Mouse (Mus musculus) midbrain, postnatal 0 days (tissue): Measurements from ENCODE around the gene Ier3. TPM values are rescaled to one million over a fixed set of nuclear protein-coding genes. Genes with fewer than 3 reads are reported as not detected.
A peak's percentile ranks its signal among the peaks of the same experiment; 100 is the strongest.

ENCODE experiments used
- ATAC-seq: fragments of 200-750 bp; cut with Nextera tagmentation; 2 replicates; pipeline ENCODE4 v1.8.0; 2017; ENCODE audit warnings: moderate number of reproducible peaks, mild to moderate bottlenecking, moderate TSS enrichment, moderate library complexity; ENCODE audit not compliant: low FRiP score
- DNase-seq: peaks from one replicate; pipeline ENCODE4 v3.0.0-alpha.2; 2015; ENCODE audit warnings: low spot score
- H3K27ac ChIP-seq: fragments of 300-500 bp; sonication (generic); 2 replicates; pipeline ENCODE4 v1.5.1; 2014; ENCODE audit warnings: low read depth, mild to moderate bottlenecking, low read length, mixed read lengths
- H3K27me3 ChIP-seq: fragments of 300-500 bp; sonication (generic); 2 replicates; pipeline ENCODE4 v1.6.1; 2014; ENCODE audit warnings: low read length, control low read depth, mixed read lengths; ENCODE audit not compliant: insufficient read depth
- H3K36me3 ChIP-seq: fragments of 300-500 bp; sonication (generic); 2 replicates; pipeline ENCODE4 v1.6.1; 2014; ENCODE audit warnings: low read length, control low read depth, mixed read lengths; ENCODE audit not compliant: insufficient read depth
- H3K4me1 ChIP-seq: fragments of 300-500 bp; sonication (generic); 2 replicates; pipeline ENCODE4 v1.6.1; 2014; ENCODE audit warnings: mild to moderate bottlenecking, control low read depth, antibody characterized with exemption, low read length, mixed read lengths; ENCODE audit not compliant: insufficient read depth
- H3K4me2 ChIP-seq: fragments of 300-500 bp; sonication (generic); 2 replicates; pipeline ENCODE4 v1.6.1; 2014; ENCODE audit warnings: low read depth, mild to moderate bottlenecking, low read length, mixed read lengths; ENCODE audit not compliant: poor library complexity, severe bottlenecking
- H3K4me3 ChIP-seq: fragments of 300-500 bp; sonication (generic); 2 replicates; pipeline ENCODE4 v1.5.1; 2014; ENCODE audit warnings: low read depth, mild to moderate bottlenecking, low read length, moderate library complexity
- H3K9ac ChIP-seq: fragments of 300-500 bp; sonication (generic); replicated peaks from 2 replicates; pipeline ENCODE4 v1.6.1; 2014; ENCODE audit warnings: mild to moderate bottlenecking, low read length, moderate library complexity, mixed read lengths; ENCODE audit not compliant: poor library complexity, severe bottlenecking
- H3K9me3 ChIP-seq: fragments of 300-500 bp; sonication (generic); 2 replicates; pipeline ENCODE4 v1.6.1; 2016; ENCODE audit warnings: low read length, control low read depth
- CTCF ChIP-seq: IDR thresholded peaks from 2 replicates; pipeline ENCODE4 v1.5.1; 2016; ENCODE audit warnings: antibody characterized with exemption, mild to moderate bottlenecking
- WGBS: fragments of 180-500 bp; shearing (Covaris S2); extraction: QIAGEN DNeasy Blood & Tissue Kit; methylation state at CpG from one replicate; pipeline ENCODE4 v1.1.7; 2014; 5-methylcytosine and 5-hydroxymethylcytosine counted together
- polyA plus RNA-seq: library from polyadenylated mRNA; unstranded; fragments of >200 nt; fragmentation: Nextera tagmentation; extraction: Ambion mirVana; gene quantifications from 2 replicates; pipeline ENCODE4 v1.2.1, GENCODE M21; 2015
- total RNA-seq: library from RNA; depleted of rRNA; stranded (reverse); fragments of >200 nt; gene quantifications from 2 replicates; pipeline ENCODE4 v1.2.3, GENCODE M21; 2014

The Ier3 gene
- total and polyA plus RNA-seq, 2 experiments from 2014 or later: 10.9 to 12.2 TPM

GRCm38 (mm10) chr17:35813245-35813647, 8.2 kb upstream of the Ier3 start:
- TF ChIP-seq CTCF: no peak
- no peak for ATAC-seq
- Histone ChIP-seq H3K36me3 (no peaks in the 10 kb centered on the region), H3K4me3 (no peak overlapping the region), H3K9me3 (no peaks in the 10 kb centered on the region), H3K27me3 (no peaks in the 10 kb centered on the region), H3K9ac (no peak overlapping the region), H3K4me2 (no peak overlapping the region), H3K4me1 (no peaks in the 10 kb centered on the region), H3K27ac (peak overlapping the region; percentile 44)
- peak; percentile 82 for DNase-seq
- 59% methylated on average over 7 of the region's 7 CpGs for WGBS

- H3K4me2 ChIP-seq: no peak overlapping the region
- H3K4me1 ChIP-seq: no peaks in the 10 kb centered on the region
- DNase-seq (no peak), ATAC-seq (no peak)
- H3K4me3 ChIP-seq: no peak overlapping the region
- H3K27me3 ChIP-seq: no peaks in the 10 kb centered on the region
- H3K9me3 ChIP-seq: no peaks in the 10 kb centered on the region
- no peaks in the 10 kb centered on the region for H3K36me3 ChIP-seq
- peak overlapping the region; percentile 44 for H3K27ac ChIP-seq
- no peak for TF ChIP-seq CTCF
- WGBS: 82% methylated on average over 7 of the region's 7 CpGs
- no peak overlapping the region for H3K9ac ChIP-seq
Observed at GRCm38 (mm10) chr17:35813653-35814052, 7.8 kb upstream of the Ier3 start.

GRCm38 (mm10) chr17:35814678-35815077, 6.8 kb upstream of the Ier3 start:
- Histone ChIP-seq H3K4me2 (no peak overlapping the region), H3K36me3 (no peaks in the 10 kb centered on the region), H3K27me3 (no peaks in the 10 kb centered on the region), H3K4me3 (no peak overlapping the region), H3K27ac (no peak overlapping the region), H3K9me3 (no peaks in the 10 kb centered on the region), H3K4me1 (no peaks in the 10 kb centered on the region), H3K9ac (no peak overlapping the region)
- ATAC-seq: no peak
- WGBS: 68% methylated on average over 6 of the region's 6 CpGs
- no peak for TF ChIP-seq CTCF
- DNase-seq: no peak

DNA sequence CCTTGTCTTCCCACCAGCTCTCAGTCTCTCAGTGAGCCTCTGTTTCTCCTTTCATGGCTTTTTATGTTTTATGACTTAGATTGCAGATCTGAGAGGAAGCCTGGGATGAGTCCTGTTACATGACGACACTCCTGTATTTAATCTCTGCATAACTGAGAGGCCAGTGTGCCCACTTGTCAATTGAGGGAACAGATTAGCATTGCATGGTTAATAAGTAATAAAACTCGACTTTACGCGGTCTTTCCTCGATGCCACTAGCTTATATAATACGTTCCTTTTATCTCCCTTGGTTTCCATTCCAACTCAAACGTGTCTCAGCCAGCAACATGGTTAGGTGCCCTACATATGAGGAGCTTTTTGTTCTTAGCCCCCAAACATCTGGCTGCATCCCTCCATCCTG, 5.6 kb upstream of the Ier3 start:
- no peak for ATAC-seq
- no peak for TF ChIP-seq CTCF
- 42% methylated on average over 7 of the region's 7 CpGs for WGBS
- Histone ChIP-seq H3K9ac (no peak overlapping the region), H3K27ac (no peak overlapping the region), H3K4me3 (no peak overlapping the region), H3K27me3 (peaks cover 4% of the 10 kb centered on the region), H3K4me1 (no peaks in the 10 kb centered on the region), H3K4me2 (no peak overlapping the region), H3K36me3 (no peaks in the 10 kb centered on the region), H3K9me3 (no peaks in the 10 kb centered on the region)
- no peak for DNase-seq

GRCm38 (mm10) chr17:35816686-35817085, 4.8 kb upstream of the Ier3 start:
- Histone ChIP-seq H3K4me1 (no peaks in the 10 kb centered on the region; the same call in 1 of the 2 replicates), H3K27me3 (peaks cover 7% of the 10 kb centered on the region), H3K9ac (no peak overlapping the region), H3K9me3 (no peaks in the 10 kb centered on the region), H3K27ac (no peak overlapping the region), H3K4me2 (no peak overlapping the region), H3K36me3 (no peaks in the 10 kb centered on the region), H3K4me3 (no peak overlapping the region)
- ATAC-seq (no peak), DNase-seq (no peak)
- WGBS: 54% methylated on average over 8 of the region's 14 CpGs
- TF ChIP-seq CTCF: no peak

- Histone ChIP-seq H3K36me3 (no peaks in the 10 kb centered on the region), H3K4me3 (no peak overlapping the region), H3K9me3 (no peaks in the 10 kb centered on the region), H3K9ac (no peak overlapping the region), H3K4me2 (no peak overlapping the region), H3K27me3 (peaks cover 7% of the 10 kb centered on the region), H3K27ac (no peak overlapping the region), H3K4me1 (no peaks in the 10 kb centered on the region; the same call in 1 of the 2 replicates)
- WGBS: 60% methylated on average over 10 of the region's 10 CpGs
- no peak for TF ChIP-seq CTCF
- no peak for DNase-seq
- no peak for ATAC-seq
Observed at GRCm38 (mm10) chr17:35817226-35817625, 4.3 kb upstream of the Ier3 start.
